Mouse (Mus musculus): ENCODE results near the gene D630045J12Rik. TPM values are rescaled to one million over a fixed set of nuclear protein-coding genes. Genes with fewer than 3 reads are reported as not detected.

D630045J12Rik gene
- polyA plus RNA-seq (2017; shearing (Covaris generic)): 0.20 TPM

GRCm38 (mm10) chr6:38253736-38254641 lies at the start of gene D630045J12Rik:
Gene D630045J12Rik (minus strand): TSS chr6:38254009.

GRCm38 (mm10) chr6:38298761-38299401 lies 45.1 kb upstream of the D630045J12Rik start, which contains the start of gene Zc3hav1l:
Gene Zc3hav1l (minus strand): TSS chr6:38299259.

GRCm38 (mm10) chr6:38124207-38124835 lies 129.5 kb downstream of the D630045J12Rik start, which contains the start of gene Atp6v0a4:
Gene Atp6v0a4 (minus strand): TSS chr6:38124586.

GRCm38 (mm10) chr6:38109160-38109795 lies 144.5 kb downstream of the D630045J12Rik start, which contains the start of gene Tmem213:
Gene Tmem213 (plus strand): TSS chr6:38109255.

Other genes starting within 250 kb of the D630045J12Rik start
- 0.11 TPM for gene Svopl, start 207.0 kb downstream of the D630045J12Rik start, polyA plus RNA-seq (2017; shearing (Covaris generic))
- gene Tmem213, start 144.8 kb downstream of the D630045J12Rik start, polyA plus RNA-seq (2017; shearing (Covaris generic)): not detected
- gene Atp6v0a4, start 129.4 kb downstream of the D630045J12Rik start, polyA plus RNA-seq (2017; shearing (Covaris generic)): not detected
- gene Zc3hav1l, start 45.2 kb upstream of the D630045J12Rik start, polyA plus RNA-seq (2017; shearing (Covaris generic)): 0.48 TPM
- gene Zc3hav1, start 100.6 kb upstream of the D630045J12Rik start, polyA plus RNA-seq (2017; shearing (Covaris generic)): 121 TPM
- gene Ttc26, start 127.5 kb upstream of the D630045J12Rik start, polyA plus RNA-seq (2017; shearing (Covaris generic)): 0.24 TPM
- 11.8 TPM for gene Ubn2, start 179.9 kb upstream of the D630045J12Rik start, polyA plus RNA-seq (2017; shearing (Covaris generic))

All from inflammation-experienced regulatory T-cells, adult 16 weeks (primary cell).